Mouse (Mus musculus) CD8-positive naive resting alpha-beta T cell, adult 2 months (primary cell): Measurements from ENCODE around the gene Anxa7.

Experiments
- DNase-seq, 2 experiments: peaks; one replicate each; pipeline ENCODE4 v3.0.0; 2022; ENCODE audit warnings: low read depth in 2 of 2, low spot score in 2 of 2

The Anxa7 gene

GRCm38 (mm10) chr14:20436976-20437375, 43.0 kb downstream of the Anxa7 start:
- no peak for DNase-seq

GRCm38 (mm10) chr14:20432420-20432819, 47.5 kb downstream of the Anxa7 start:
- no peak for DNase-seq

GRCm38 (mm10) chr14:20431726-20432125, 48.2 kb downstream of the Anxa7 start:
- no peak for DNase-seq

- DNase-seq = no peak
Observed at GRCm38 (mm10) chr14:20429833-20430232, 50.1 kb downstream of the Anxa7 start.

GRCm38 (mm10) chr14:20428593-20428992, 51.3 kb downstream of the Anxa7 start:
- DNase-seq = no peak

GRCm38 (mm10) chr14:20423046-20423445, 56.9 kb downstream of the Anxa7 start:
- no peak for DNase-seq

GRCm38 (mm10) chr14:20422257-20422656, 57.7 kb downstream of the Anxa7 start:
- no peak for DNase-seq
